Mouse (Mus musculus) megakaryocyte progenitor cell, adult 5-6 weeks (primary cell): ENCODE results near the gene Agtrap. TPM values are rescaled to one million over a fixed set of nuclear protein-coding genes. Genes with fewer than 3 reads are reported as not detected.

Experiments used
- total RNA-seq, 2 experiments: library from RNA; stranded (forward) in 1 of 2; stranded (reverse) in 1 of 2; fragments of 157-497, 149-512 nt in 1 of 2; fragments of 200-1000 nt in 1 of 2; gene quantifications; 2 replicates each; pipeline versions ENCODE4 v1.2.3 to v1.2.4; 2015 to 2017

Agtrap gene
- total RNA-seq, 2 experiments from 2014 or later: 16.3 to 34.5 TPM

Other genes starting within 250 kb of the Agtrap start
- gene Zfp933, start 239.7 kb downstream of the Agtrap start, total RNA-seq (2015): 8.3 and 9.5 TPM in 2 replicates
- 6.1 and 8.6 TPM in 2 replicates for gene Zfp933, start 239.7 kb downstream of the Agtrap start, total RNA-seq (2017)
- gene Miip, start 219.2 kb downstream of the Agtrap start, total RNA-seq (2015): 34.1 and 40.2 TPM in 2 replicates
- gene Miip, start 219.2 kb downstream of the Agtrap start, total RNA-seq (2017): 43.6 and 50.4 TPM in 2 replicates
- gene Fv1, start 219.1 kb downstream of the Agtrap start, total RNA-seq (2015): 4.2 and 5.3 TPM in 2 replicates
- gene Fv1, start 219.1 kb downstream of the Agtrap start, total RNA-seq (2017): 13.4 and 15.9 TPM in 2 replicates
- gene Mfn2, start 183.3 kb downstream of the Agtrap start, total RNA-seq (2015): 24.3 and 25.0 TPM in 2 replicates
- 29.1 and 33.6 TPM in 2 replicates for gene Mfn2, start 183.3 kb downstream of the Agtrap start, total RNA-seq (2017)
- 4.8 and 5.6 TPM in 2 replicates for gene Plod1, start 151.3 kb downstream of the Agtrap start, total RNA-seq (2015)
- 10.5 and 12.2 TPM in 2 replicates for gene Plod1, start 151.3 kb downstream of the Agtrap start, total RNA-seq (2017)
- 32.9 and 34.2 TPM in 2 replicates for gene 2510039O18Rik, start 147.1 kb downstream of the Agtrap start, total RNA-seq (2015)
- 30.4 and 38.6 TPM in 2 replicates for gene 2510039O18Rik, start 147.1 kb downstream of the Agtrap start, total RNA-seq (2017)
- gene Nppb, start 102.2 kb downstream of the Agtrap start, total RNA-seq (2015): not detected in 2 replicates
- gene Nppb, start 102.2 kb downstream of the Agtrap start, total RNA-seq (2017): not detected in 2 replicates
- not detected in 2 replicates for gene Nppa, start 87.3 kb downstream of the Agtrap start, total RNA-seq (2015)
- not detected in 2 replicates for gene Nppa, start 87.3 kb downstream of the Agtrap start, total RNA-seq (2017)
- gene Clcn6, start 49.2 kb downstream of the Agtrap start, total RNA-seq (2015): 3.3 and 4.1 TPM in 2 replicates
- 1.5 and 6.4 TPM in 2 replicates for gene Clcn6, start 49.2 kb downstream of the Agtrap start, total RNA-seq (2017)
- 5.5 and 6.2 TPM in 2 replicates for gene Mthfr, start 49.0 kb downstream of the Agtrap start, total RNA-seq (2015)
- gene Mthfr, start 49.0 kb downstream of the Agtrap start, total RNA-seq (2017): 4.3 and 7.2 TPM in 2 replicates
- gene Mad2l2, start 42.4 kb upstream of the Agtrap start, total RNA-seq (2015): 28.7 and 34.0 TPM in 2 replicates
- gene Mad2l2, start 42.4 kb upstream of the Agtrap start, total RNA-seq (2017): 6.6 and 8.1 TPM in 2 replicates
- gene Draxin, start 42.7 kb upstream of the Agtrap start, total RNA-seq (2015): not detected in 2 replicates
- gene Draxin, start 42.7 kb upstream of the Agtrap start, total RNA-seq (2017): not detected in 2 replicates
- gene Fbxo6, start 64.1 kb upstream of the Agtrap start, total RNA-seq (2015): 19.6 and 20.1 TPM in 2 replicates
- 9.1 and 11.5 TPM in 2 replicates for gene Fbxo6, start 64.1 kb upstream of the Agtrap start, total RNA-seq (2017)
- gene Fbxo44, start 72.5 kb upstream of the Agtrap start, total RNA-seq (2015): 1.0 and 3.0 TPM in 2 replicates
- gene Fbxo44, start 72.5 kb upstream of the Agtrap start, total RNA-seq (2017): 0.81 and 1.6 TPM in 2 replicates
- not detected in 2 replicates for gene Fbxo2, start 72.6 kb upstream of the Agtrap start, total RNA-seq (2015)
- gene Fbxo2, start 72.6 kb upstream of the Agtrap start, total RNA-seq (2017): not detected in 2 replicates
- not detected in 2 replicates for gene Disp3, start 199.9 kb upstream of the Agtrap start, total RNA-seq (2015)
- gene Disp3, start 199.9 kb upstream of the Agtrap start, total RNA-seq (2017): not detected in 2 replicates